Mouse (Mus musculus): ENCODE measurements around the gene Ssh3.

Gene Ssh3

DNA sequence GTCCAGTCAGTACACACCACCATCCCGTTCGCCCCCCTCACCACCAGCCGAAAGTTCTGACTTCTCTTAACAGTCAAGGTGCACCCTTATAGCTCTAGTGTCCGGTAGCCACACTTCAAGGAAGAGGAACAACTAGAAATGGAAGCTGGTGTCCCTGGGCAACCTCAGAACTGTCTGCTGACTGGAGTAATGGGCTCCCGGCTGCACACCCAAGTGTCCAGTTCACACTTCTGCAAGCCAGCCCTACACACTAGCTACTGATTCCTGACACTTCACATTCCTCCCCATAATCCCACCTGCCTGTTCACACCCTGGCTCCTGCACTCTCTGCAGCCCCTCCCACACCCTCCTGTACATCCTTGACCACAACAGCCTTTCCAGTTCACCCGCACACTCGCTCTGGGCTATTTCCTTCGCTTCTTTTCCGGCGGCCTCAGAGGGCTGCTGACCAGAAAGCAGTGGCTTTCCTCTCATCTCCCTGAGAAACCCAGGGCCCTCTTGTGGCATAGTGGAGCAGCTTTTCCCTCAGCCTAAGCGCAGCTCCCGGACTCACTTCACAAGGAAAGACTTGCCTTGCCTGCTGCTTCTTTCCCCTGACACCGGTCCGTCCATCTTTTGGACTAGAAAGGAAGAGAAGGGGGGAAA is 52.8 kb downstream of the Ssh3 start:
- no peak for DNase-seq (ENCODE audit: low read depth)

- no peak for DNase-seq (ENCODE audit: low read depth)
Measured at GRCm38 (mm10) chr19:4215451-4215840, 53.5 kb downstream of the Ssh3 start.

DNA sequence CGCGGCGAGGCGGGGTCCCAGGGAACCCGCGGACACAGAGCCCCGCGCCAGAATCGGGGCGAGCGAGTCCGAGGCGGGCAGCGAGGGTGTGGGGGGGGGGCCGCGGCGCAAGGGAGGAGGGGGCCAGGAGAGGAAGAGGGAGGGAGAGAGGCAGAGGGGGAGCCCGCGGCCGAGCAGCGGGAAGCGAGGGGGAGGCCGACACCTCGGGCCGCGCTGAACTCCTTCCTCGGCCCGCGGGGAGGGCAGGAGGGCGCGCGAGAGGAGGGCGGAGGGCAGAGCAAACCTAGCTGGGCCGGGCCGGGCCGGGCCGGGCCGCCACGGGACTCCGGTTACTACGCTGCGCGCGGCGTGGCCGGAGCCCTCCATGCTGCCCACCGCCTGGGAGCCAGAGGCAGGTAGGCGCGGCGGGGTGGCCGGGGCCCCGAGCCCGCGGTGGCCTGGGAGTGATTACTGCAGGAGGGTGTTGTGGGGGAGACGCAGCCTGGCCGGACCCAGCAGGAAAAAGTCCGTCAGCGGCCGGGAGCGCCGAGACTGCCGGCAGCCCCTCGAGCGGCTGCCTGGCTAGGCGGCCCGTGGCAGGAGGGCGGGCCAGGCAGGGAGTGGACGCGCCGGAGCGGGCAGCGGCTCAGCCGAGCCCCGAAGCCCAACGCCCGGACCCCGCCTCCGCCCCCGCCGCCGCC is 54.1 kb downstream of the Ssh3 start:
- DNase-seq (ENCODE audit: low read depth): no peak

- peak; percentile 71 for DNase-seq (ENCODE audit: low read depth)
Measured at GRCm38 (mm10) chr19:4214071-4214770, 54.8 kb downstream of the Ssh3 start, which contains the start of the genes Clcf1 and AC109138.7. Clcf1 (plus strand) TSS chr19:4214238. AC109138.7 (plus strand) TSS chr19:4214357.

DNA sequence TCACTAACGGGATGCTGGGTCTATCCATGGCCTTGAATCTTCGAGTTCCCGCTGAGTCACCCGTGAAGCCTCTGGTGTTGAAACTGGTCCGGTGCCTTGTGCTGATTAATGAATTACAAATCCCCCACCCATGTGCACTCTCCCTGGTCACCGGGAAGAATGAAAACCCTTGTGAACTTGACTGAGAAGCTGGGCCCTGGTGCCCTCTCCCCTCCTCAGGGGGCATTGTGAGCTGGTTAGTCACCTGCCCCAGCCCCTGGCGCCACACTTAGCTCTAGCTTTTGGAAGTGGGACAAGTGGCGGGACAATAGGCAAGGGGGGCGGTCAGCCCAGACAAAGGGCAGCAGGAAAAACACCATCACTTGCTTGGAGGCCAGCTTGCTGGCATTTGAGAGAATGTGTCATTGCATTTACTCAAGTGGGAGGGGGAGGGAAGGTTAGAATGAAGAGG is 55.4 kb downstream of the Ssh3 start:
- peak; percentile 92 for DNase-seq (ENCODE audit: low read depth)

- no peak for DNase-seq (ENCODE audit: low read depth)
Measured at GRCm38 (mm10) chr19:4211891-4212588, 56.9 kb downstream of the Ssh3 start.
